Mouse (Mus musculus) testis, adult 2 months (tissue): Measurements from ENCODE around the gene Wdr18.

Experiments
- CTCF ChIP-seq: fragments of 200-500 bp; IDR thresholded peaks from 2 replicates; pipeline ENCODE4 v1.5.1; 2012; ENCODE audit warnings: low read depth, mild to moderate bottlenecking, inconsistent platforms, low read length, moderate library complexity; ENCODE audit not compliant: control insufficient read depth, insufficient read depth, insufficient replicate concordance
- POLR2A ChIP-seq: fragments of 200-500 bp; IDR thresholded peaks from 2 replicates; pipeline ENCODE4 v1.6.1; 2012; ENCODE audit warnings: low read depth, mild to moderate bottlenecking, inconsistent platforms, low read length, moderate library complexity; ENCODE audit not compliant: control insufficient read depth

GRCm38 (mm10) chr10:79972831-79973230, 12.9 kb downstream of the Wdr18 start:
- no peak for TF ChIP-seq POLR2A
- no peak for TF ChIP-seq CTCF
